Mouse (Mus musculus) liver, embryonic 14.5 days (tissue): ENCODE results near the gene Nav2.

Experiments
- CTCF ChIP-seq: IDR thresholded peaks from 2 replicates; pipeline ENCODE4 v1.5.1; 2016; ENCODE audit warnings: antibody characterized with exemption, low read depth, control low read depth
- EP300 ChIP-seq: IDR thresholded peaks from 2 replicates; pipeline ENCODE4 v1.6.1; 2016; ENCODE audit warnings: antibody characterized with exemption, low read depth

DNA sequence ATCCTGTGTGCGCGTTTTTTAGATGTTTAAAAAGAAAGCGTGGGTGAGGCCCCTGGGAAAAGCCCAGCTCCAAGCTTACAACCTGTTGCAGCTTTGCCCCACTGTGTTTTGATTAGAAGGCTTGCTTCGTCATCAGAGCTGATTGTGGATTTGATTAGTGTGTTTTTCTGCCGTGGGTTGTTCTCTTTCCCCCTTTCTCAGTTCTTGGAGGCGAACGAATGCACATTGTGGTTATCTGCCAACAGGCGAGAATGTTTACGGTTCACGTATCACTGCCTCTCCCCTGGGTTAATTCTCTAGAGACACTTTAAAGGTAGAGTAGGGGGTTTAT lies 342.8 kb downstream of the Nav2 start:
- no peak for TF ChIP-seq CTCF
- TF ChIP-seq EP300: no peak
